Mouse (Mus musculus) liver, embryonic 12.5 days (tissue): ENCODE measurements around the gene Olfr1222. TPM values are rescaled to one million over a fixed set of nuclear protein-coding genes. Genes with fewer than 3 reads are reported as not detected.

Source experiments
- polyA plus RNA-seq: library from polyadenylated mRNA; unstranded; fragments of >200 nt; fragmentation: Nextera tagmentation; extraction: Ambion mirVana; gene quantifications from 2 replicates; pipeline ENCODE4 v1.2.1, GENCODE M21; 2016

Olfr1222 gene
- polyA plus RNA-seq, 1 experiment from 2014 or later: not detected

Other genes starting within 250 kb of the Olfr1222 start
- gene Olfr1208, start 230.7 kb downstream of the Olfr1222 start, polyA plus RNA-seq: not detected in 2 replicates
- not detected in 2 replicates for gene Olfr1209, start 217.9 kb downstream of the Olfr1222 start, polyA plus RNA-seq
- not detected in 2 replicates for gene Olfr1211, start 194.9 kb downstream of the Olfr1222 start, polyA plus RNA-seq
- not detected in 2 replicates for gene Olfr1212, start 179.1 kb downstream of the Olfr1222 start, polyA plus RNA-seq
- not detected in 2 replicates for gene Gm13762, start 152.8 kb downstream of the Olfr1222 start, polyA plus RNA-seq
- not detected in 2 replicates for gene Olfr1214, start 140.4 kb downstream of the Olfr1222 start, polyA plus RNA-seq
- gene Olfr1215, start 126.1 kb downstream of the Olfr1222 start, polyA plus RNA-seq: not detected in 2 replicates
- not detected in 2 replicates for gene Olfr1216, start 114.7 kb downstream of the Olfr1222 start, polyA plus RNA-seq
- not detected in 2 replicates for gene Olfr1217, start 101.0 kb downstream of the Olfr1222 start, polyA plus RNA-seq
- not detected in 2 replicates for gene Olfr1218, start 71.9 kb downstream of the Olfr1222 start, polyA plus RNA-seq
- gene Olfr1219, start 49.5 kb downstream of the Olfr1222 start, polyA plus RNA-seq: not detected in 2 replicates
- gene Olfr1220, start 26.2 kb downstream of the Olfr1222 start, polyA plus RNA-seq: not detected in 2 replicates
- gene Olfr1221, start 15.8 kb downstream of the Olfr1222 start, polyA plus RNA-seq: not detected in 2 replicates
- not detected in 2 replicates for gene Olfr1223, start 18.5 kb upstream of the Olfr1222 start, polyA plus RNA-seq
- not detected in 2 replicates for gene Olfr1224-ps1, start 31.0 kb upstream of the Olfr1222 start, polyA plus RNA-seq
- not detected in 2 replicates for gene Olfr1225, start 41.6 kb upstream of the Olfr1222 start, polyA plus RNA-seq
- not detected in 2 replicates for gene Olfr1226, start 67.0 kb upstream of the Olfr1222 start, polyA plus RNA-seq
- gene Olfr1228, start 121.0 kb upstream of the Olfr1222 start, polyA plus RNA-seq: not detected in 2 replicates
- gene Olfr1229, start 155.0 kb upstream of the Olfr1222 start, polyA plus RNA-seq: not detected in 2 replicates
- gene Olfr1230, start 164.2 kb upstream of the Olfr1222 start, polyA plus RNA-seq: not detected in 2 replicates
- gene Olfr1231, start 174.0 kb upstream of the Olfr1222 start, polyA plus RNA-seq: not detected in 2 replicates
- not detected in 2 replicates for gene Olfr1232, start 196.6 kb upstream of the Olfr1222 start, polyA plus RNA-seq
- gene Olfr1233, start 209.3 kb upstream of the Olfr1222 start, polyA plus RNA-seq: not detected in 2 replicates
- not detected in 2 replicates for gene Olfr1234, start 231.8 kb upstream of the Olfr1222 start, polyA plus RNA-seq